Mouse (Mus musculus) adrenal gland (tissue): ENCODE measurements around the gene Mllt11.

Source experiments
- intact Hi-C: fragments of 180-260 bp; cut with DNase I; formaldehyde crosslinking; loops from one replicate; pipeline ENCODE4 v1.15.1; 2025

Gene Mllt11

DNA sequence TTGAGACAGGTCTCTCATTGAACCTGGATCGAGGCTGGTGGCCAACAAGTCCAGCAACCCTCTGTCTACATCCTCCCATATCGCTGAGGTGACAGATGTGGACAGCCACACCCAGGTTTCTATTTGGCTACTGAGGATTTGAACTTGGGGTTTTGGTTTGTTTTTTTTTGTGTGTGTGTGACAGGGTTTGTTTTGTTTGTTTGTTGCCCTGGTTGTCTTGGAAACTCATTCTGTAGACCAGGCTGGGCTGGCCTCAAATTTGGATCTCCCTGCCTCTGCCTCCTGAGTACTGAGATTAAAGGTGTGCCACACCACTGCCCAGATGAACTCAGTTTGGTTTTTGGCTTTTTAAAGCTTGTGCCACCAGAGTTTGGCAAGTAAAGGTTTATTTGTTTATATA is 8.9 kb downstream of the Mllt11 start:
- intact Hi-C loops = no loop called here

DNA sequence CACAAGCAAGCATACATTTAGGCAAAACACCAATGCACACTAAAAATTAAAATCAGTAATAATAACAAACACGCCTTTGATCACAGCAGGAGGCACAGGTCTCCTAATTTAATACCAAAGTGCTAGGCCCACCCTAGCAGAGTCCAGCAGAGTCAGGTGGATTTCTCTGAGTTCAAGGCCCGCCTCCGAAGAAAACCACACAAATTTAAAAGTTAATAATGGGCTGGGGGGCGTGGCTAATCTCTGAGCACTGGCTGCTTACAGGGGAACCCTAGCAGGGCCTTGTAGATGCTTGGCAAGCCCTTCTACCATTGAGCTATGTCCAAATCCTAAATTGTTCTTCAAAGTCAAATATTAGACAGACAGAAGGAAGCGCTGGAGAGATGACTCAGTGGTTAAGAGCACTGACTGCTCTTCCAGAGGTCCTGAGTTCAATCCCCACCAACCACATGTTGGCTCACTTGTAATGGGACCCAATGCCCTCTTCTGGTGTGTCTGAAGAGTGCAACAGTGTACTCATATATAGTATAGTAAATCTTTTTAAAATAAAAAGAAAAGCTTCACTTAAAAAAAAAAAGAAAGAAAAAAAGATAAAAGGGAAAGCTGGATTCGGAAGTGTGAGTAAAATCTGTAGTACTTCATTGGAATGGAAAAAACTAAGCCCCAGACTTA is 13.4 kb downstream of the Mllt11 start:
- intact Hi-C loops = loop anchor here (10.0 kb wide), 1 partner anchor 46 kb away; no protein-coding TSS in a partner anchor

DNA sequence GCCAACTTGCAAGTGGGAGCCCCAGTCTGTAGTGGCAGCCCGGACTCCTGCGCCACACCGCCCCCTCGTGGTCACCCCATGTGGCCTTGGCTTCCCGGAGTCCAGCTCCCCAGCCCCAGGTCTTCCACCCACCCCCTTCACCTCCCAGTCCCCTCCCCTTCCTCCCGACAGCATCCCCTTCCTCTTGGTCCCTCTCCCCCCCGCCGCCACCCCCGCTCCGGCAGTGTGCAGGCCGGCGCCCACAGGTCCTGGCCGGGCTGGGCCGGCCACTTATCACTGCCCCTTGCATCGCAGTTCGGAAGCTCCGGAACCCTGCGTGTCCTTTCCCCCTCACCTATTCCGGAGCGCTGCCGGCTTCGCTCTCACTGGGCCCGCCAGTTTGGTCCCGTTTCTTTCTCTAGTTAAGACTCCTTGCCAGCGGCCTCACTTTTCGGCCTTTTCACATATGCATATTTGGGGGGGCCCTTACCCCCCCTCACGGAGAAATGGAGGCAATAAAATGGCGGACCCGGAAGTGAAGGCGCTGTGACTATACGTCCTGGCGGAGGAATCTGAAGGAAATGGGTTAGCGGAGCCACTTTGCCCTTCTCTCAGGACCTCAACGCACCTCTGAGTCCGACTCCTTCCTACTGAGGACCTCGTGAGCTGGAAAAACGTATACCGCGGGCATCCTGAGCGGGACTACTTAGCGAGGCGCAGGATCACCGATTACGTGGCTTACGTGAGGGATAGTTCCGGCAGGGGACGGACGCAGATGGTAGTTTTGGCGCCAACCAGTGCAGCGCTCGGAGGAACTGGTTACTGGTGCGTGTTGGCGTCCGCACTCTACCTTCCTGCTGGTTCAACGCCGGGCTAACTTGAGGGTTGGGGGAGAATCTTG is 14.5 kb downstream of the Mllt11 start, which contains the start of gene Gabpb2:
Gabpb2 (minus strand) TSS at position 662 of the 880 bp plus-strand sequence.
- intact Hi-C loops = loop anchor here (10.0 kb wide), 1 partner anchor 47 kb away; no protein-coding TSS in a partner anchor

DNA sequence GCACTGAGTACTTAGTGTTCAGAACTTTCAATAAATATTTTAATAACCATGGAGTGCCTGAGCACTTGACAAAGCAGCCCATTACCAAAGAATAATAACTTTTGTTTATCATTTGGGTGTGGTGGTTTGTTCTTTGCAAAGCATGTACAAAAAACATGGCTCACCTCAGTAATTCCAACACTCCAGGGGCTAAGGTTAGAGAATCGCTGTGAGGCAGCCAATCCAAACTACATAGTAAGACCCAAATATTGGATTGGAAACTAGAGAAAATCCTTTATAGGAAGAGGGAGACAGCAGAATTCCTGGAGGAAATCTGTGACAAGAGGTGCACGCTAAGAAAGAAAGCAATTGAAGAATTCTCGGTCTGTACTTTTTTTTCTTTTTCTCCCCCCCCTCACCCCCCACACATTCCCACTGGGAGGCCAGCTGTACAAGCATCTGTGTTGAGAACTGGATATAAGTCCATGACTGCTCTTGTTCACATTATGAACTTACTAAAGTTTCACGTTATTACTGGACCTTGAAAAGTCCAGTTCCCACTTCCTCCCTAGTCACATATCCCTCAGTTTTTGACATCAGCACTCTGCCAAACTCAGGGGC is 15.2 kb downstream of the Mllt11 start:
- intact Hi-C loops = loop anchor here (10.0 kb wide), 1 partner anchor 48 kb away; no protein-coding TSS in a partner anchor

DNA sequence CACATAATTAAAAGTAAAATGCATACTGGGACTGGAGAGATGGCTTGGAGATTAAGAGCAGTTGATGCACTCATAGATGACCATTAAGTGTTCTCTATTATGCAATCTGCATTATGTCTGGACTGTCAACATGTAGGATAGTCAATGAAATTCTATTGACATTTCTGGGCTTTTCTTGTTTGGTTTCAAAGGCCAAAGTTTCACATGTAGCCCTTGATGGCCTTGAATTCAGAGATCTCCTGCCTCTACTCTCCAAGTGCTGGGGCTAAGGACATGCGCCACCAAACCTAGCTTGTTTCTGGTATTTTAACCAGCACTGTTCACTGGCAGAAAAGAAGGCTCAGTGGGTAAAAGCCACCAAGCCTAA is 18.4 kb downstream of the Mllt11 start:
- intact Hi-C loops = loop anchor here (5.0 to 10.0 kb wide), 2 partner anchors 51 to 71 kb away; partner anchors contain the start of gene Tnfaip8l2

DNA sequence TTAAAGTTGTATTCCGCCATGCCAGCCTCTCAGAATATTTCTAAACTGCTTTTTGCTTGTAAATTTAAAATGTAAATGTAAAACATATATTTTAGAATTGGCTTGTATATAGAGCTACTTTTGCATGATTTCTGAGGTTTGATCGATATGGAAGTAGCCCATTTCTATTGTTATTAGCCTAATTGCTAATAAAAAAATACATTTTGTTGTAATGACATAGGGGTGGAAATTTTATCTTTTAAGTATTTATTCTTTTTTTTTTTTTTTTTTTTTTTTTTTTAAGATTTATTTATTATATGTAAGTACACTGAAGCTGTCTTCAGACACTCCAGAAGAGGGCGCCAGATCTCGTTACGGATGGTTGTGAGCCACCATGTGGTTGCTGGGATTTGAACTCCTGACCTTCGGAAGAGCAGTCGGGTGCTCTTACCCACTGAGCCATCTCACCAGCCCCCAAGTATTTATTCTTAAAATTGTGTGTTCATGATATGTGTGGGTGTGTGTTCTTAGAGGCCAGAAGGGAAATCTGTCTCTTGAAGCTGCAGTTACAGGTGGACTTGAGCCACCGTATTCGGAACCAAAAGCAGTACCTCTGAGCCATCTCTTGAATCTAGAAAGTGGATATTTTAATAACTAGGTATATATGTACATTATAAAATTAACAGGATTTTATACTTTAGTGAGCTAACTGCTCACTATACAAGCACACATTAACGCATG is 18.9 kb downstream of the Mllt11 start:
- intact Hi-C loops = loop anchor here (5.0 to 10.0 kb wide), 2 partner anchors 52 to 71 kb away; partner anchors contain the start of gene Tnfaip8l2

DNA sequence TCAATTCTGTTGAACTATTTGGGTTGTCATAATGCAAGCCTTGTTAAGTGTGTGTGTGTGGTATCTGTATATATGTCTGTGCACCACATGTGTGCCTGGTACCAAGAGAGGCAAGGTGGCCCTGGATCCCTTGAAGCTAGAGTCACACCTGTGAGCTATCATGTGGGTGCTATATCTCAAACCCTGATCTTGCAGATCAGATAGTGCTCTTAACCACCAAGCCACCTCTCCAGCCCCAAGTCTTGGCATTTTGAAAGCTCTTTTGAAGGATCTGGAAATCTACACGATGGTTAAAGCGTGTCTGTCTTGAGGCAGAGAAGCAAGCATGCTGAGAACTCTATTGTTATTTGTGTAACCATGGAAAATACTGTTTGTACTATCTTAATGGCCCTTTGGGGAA is 21.4 kb downstream of the Mllt11 start:
- intact Hi-C loops = loop anchor here (5.0 to 10.0 kb wide), 2 partner anchors 54 to 68 kb away; partner anchors contain the start of gene Tnfaip8l2

DNA sequence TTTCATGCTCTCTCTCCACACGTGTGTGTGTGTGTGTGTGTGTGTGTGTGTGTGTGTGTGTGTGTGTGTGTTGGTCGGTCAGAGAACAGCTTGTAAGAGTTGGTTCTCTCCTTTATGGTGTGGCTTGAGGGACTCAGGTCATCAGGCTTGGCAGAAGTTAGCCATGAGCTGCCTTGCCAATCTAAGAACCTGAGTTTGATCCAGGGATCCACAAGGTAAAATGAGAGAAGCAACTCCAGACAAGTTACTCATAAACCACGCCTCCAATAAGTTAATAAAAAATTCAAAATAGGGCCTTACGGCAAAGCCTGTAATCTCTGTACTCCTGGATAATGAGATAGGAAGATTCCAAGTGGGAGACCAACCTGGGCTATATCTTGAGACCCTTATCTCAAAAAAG is 23.7 kb downstream of the Mllt11 start:
- intact Hi-C loops = no loop called here

DNA sequence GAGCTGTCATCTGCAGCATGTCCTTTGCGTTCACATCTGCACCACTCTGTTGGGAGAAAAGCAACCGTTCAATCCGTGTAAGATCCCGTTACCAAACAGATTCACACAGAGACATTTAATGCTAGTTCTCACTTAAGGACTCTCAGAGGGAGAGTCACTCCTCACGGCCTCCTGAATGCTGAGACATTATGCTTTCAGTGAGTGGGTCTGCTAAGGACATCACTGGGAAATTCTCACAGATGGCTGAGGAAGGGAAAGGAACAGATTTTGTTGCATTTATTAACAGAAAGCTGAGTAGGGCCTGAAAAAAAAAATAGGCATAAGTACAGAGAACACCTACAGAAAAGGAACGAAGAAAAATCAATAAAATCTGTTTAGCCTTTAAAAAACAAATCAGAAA is 28.1 kb downstream of the Mllt11 start:
- intact Hi-C loops = no loop called here

DNA sequence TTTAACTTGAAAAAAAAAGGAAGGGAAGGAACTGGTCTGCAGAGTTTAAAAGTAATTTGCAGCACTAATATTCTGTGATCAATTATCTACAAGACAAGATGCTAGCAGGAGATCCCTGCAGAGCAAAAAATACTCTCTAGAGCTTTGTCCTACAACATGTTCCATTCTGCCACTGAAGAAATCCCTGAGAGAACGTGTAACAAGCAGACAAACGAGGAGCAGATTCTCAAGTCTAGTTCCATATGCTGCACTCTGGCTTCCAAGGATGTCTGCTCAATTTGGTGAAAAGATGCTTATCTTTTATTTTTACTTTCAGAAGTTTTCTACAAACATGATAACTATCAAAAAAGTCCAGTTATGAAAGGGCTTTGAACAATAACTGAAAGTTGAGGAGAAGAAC is 31.4 kb downstream of the Mllt11 start:
- intact Hi-C loops = no loop called here

DNA sequence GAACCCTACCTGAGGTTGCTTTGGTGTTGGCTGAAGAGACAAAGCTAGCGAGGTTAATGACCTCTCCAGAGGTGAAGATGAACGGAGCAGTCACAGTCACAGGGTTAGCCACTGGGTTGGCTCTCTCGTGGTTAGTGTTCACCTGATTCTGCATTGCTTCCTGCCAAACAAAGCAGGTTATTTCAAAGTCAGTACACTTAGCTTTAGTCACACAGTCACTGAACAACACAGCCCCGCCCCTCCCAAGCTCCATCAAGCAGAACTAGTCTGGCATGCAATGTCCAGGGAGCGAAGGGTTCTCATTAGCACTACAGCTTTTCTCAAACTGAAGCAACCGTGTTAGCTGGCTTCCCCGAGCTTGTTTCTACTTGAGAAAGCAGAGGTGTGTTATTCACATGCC is 31.8 kb downstream of the Mllt11 start:
- intact Hi-C loops = no loop called here

DNA sequence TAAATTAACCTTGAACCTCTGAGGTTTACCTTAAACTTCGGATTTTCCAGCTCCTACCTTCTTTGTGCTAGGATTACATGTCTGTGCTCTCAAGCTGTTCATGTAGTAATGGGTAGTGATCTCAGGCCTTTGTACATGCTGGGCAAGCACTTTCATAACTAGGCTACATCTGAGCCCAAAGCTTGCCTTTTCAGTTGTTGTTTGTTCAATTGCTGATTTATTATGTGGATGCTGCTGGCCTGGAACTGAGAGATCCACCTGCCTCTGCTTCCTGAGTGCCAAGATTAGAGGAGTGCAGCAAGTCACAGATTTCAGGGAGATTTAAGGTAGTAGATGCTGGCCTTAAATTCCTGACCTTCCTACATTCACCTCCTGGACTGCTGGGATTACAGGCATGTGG is 32.9 kb downstream of the Mllt11 start:
- intact Hi-C loops = no loop called here

DNA sequence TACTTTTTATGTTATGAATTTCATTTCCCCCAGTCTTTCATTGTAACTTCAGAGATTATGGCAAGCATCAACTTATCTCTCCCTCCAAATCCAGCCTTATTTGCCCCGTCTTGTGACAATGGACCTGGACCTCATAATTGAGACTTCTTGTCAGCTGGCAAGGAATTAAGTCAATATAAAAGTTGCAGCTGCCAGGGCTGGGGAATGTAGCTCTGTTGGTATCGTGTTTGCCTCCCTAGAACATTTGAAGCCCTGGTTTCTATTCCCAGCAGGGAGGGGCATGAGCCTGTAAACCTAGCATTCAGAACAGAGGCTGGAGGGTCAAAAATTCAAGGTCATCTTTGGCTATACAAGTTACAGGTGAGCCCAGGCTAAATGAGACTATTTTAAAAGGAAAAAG is 36.2 kb downstream of the Mllt11 start:
- intact Hi-C loops = no loop called here

DNA sequence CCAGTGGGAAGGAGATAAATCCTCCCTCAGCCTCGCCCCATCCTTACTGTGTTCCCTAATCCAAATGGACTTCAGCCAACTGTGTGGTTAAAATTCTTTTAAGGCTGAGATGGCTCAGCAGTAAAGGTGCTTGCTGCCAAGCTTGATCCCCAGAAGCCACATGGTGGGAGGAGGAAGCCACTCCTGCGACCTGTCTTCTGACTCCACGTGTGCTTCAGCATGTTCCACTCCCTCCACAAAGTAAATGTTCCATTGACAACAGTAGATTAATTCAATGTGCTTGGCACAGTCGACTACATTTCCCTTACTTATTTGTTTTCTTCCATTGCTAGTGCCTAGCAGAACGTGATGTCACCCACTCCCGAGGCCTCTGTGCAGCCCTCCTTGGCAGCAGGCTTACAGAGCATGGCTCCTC is 37.2 kb downstream of the Mllt11 start:
- intact Hi-C loops = no loop called here

DNA sequence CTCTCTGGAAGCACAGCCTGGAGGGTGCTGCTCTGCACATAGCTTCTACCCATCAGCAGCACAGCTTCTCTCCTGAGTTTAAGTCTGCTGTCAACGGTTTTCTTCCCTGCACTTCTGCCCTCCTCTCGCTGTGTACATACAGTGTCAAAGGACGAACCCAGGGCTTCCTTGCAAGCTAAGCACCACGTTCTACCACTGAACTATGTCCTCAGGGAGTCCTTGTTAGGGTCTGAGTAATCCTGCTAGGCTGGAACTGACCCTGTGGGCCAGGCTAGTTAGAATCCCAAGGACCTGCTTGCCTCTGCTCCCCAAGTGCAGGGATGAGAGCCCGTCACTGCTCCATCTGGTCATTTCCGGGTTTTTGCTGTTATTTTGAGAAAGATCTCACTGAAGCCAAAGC is 45.1 kb downstream of the Mllt11 start:
- intact Hi-C loops = no loop called here

DNA sequence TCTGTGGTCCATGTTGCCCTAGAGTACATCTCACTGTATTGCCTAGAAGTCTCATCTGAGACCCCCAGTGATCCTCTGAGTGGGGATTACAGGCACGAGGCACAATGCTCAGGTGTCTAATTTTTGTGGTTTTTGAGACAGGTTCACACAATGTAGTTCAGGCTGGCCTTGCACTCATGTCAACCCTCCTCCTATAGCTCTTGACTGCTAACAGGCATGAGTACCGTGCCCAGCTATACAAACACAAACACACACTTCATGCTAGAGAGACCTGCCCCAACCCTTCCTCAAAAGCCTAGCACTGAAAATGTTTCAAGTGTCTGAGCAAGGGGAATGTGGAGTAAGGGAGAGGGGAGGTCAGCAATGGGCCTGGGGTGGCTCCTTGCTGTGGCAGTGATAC is 45.9 kb downstream of the Mllt11 start:
- intact Hi-C loops = no loop called here

DNA sequence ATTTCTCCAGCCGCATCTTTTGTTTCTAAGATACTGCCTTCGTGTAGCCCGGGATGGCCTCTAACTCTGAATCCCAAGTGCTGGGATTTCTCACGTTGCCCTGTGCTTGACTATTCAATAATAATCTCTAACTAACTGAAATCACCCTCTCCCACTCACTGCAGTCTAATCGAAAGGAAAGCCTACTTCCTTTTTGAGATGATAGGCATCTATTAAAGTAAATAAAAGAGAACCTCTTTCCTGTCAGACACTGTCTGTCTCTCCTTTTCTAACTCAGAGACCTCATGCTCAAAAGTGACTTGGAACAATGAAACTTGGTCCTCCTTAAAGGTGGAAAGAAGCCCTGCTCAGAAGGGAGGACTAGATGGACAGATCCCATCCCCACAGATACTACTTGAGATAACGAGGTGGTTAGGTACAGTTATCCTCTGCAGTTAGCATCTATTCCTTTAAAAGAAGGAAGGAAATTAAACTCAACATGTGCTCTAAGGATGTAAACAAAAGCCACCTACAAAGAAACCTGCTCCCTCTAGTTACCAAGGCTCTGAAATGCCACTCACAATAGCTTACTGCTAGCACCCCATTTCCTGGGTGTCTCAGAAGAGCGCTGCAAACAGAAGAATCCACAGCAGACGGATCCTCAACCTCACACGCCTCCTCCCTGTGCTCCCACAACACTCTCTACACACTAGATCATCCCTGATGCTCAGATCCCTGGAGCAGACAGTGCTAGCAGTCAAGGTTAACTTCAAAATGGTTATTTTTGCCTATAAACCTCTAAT is 47.0 kb downstream of the Mllt11 start:
- intact Hi-C loops = no loop called here

DNA sequence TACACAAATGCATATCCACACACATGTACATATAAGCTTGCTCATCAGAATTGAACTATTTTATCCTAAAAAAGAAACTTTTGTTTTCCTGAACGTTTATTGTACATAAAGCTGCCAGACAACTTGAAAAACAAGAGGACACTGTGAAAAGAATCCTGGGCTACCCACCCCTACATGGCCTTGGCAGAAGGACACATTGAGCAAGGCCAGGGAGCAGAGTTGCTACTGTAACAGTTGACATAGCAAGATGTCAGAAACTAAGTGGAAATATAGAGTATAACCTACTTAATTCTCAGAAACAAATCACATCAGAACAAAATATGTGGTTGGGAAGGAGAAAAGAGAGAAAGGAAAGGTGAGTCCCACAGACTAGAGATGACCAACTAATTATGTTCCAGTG is 50.1 kb downstream of the Mllt11 start:
- intact Hi-C loops = no loop called here

DNA sequence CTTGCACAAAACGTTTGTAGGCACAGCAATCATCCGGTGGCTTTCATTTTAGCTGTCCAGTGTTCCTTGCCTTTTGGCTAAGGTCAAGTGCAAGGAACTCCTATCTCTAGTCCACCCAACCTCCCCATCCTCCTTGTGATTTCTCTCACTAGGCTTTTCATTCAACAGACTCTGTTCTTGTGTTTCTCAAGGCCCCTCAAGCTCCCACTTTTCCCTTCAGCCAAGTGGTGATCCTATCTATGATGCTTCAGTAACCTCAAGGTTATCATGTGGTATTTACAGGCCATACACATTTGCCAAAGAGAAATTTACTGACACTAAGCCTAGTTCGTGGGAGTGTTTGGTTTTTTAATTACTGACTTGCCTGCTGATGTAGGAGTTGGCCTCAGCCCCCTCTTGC is 52.1 kb downstream of the Mllt11 start:
- intact Hi-C loops = loop anchor here (5.0 kb wide), 1 partner anchor 38 kb away; the partner anchor contains the start of gene Tnfaip8l2

DNA sequence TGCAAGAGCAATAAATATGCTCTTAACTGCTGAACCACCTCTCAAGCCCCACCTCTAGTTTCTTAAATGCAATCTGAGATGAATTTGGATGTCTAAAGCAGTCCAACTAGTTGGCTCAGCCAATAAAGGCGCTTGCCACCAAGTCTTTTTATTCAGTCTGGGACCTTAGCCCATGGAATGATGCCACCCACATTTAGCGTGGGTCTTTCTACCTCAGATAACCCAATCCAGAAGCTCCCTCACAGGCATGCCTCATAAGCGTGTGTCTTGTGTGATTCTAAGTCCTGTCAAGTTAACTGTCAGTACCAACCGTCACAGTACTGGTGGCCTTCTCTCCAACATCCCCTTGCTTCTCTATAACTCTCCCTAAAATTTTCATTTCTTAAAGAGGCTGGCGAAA is 53.0 kb downstream of the Mllt11 start:
- intact Hi-C loops = loop anchor here (5.0 kb wide), 1 partner anchor 37 kb away; the partner anchor contains the start of gene Tnfaip8l2
